ENCODE assay signal across 9 mouse cellular contexts in genomic region chr4:106704416-106704815, GRCm38 (mm10). TPM values are rescaled to one million over a fixed set of nuclear protein-coding genes. Genes with fewer than 3 reads are reported as not detected.
DNase-seq lines count a peak whose midpoint lies in the region; ATAC-seq and TF ChIP-seq lines count a peak whose summit lies in the region.
"Had no signal": no experiment of that assay in that cellular context is flagged by ENCODE, and none has a peak within 500 bp of the region (broad histone marks: within the 10 kb centered on the region; RNA-seq: fewer than 3 reads in every experiment).

No protein-coding gene starts in this region.

- TF ChIP-seq POLR2A in lung, adult 2 months (IDR thresholded peaks at IDR 0.05; ENCODE audit: borderline replicate concordance, extremely low read depth, low read depth, low read length), result no peak

- H3K9ac ChIP-seq in intestine, embryonic 14.5 days (ENCODE audit: low read length), result 0 out of 2 replicates have a peak overlapping the region, but pooled peaks have one; percentile 10
- H3K9ac ChIP-seq in intestine, embryonic 16.5 days (ENCODE audit: low read depth, low read length), result no peak overlapping the region
- no peak overlapping the region for H3K9ac ChIP-seq in liver, postnatal 0 days (replicated peaks)

- DNase-seq in intestine, embryonic 14.5 days (ENCODE audit: low spot score), result no peak
- DNase-seq in layer of hippocampus, adult 2 months (ENCODE audit: low spot score in 2 of 2), result peak; percentile 56 to 64
- peak; percentile 75 for DNase-seq in right cerebral cortex, adult 18-20 months
- no peak for DNase-seq in liver, postnatal 0 days
- DNase-seq in MN1 (ENCODE audit: low spot score), result no peak
- no peak for DNase-seq in lung, adult 2 months

- TF ChIP-seq EP300 in liver, postnatal 0 days (IDR thresholded peaks at IDR 0.05; ENCODE audit: low read depth), result no peak

- H3K36me3 ChIP-seq in intestine, embryonic 14.5 days (ENCODE audit: control insufficient read depth, insufficient read depth, low read length), result no peaks in the 10 kb centered on the region
- H3K36me3 ChIP-seq in intestine, embryonic 16.5 days (ENCODE audit: control insufficient read depth, insufficient read depth, low read length), result no peaks in the 10 kb centered on the region
- H3K36me3 ChIP-seq in liver, postnatal 0 days (replicated peaks; ENCODE audit: insufficient read depth, low read length), result no peaks in the 10 kb centered on the region

- peaks cover 16% of the 10 kb centered on the region; the same call in 1 of the 2 replicates for H3K4me1 ChIP-seq in intestine, embryonic 14.5 days (replicated peaks; ENCODE audit: control insufficient read depth, insufficient read depth, low read length)
- peaks cover 20% of the 10 kb centered on the region for H3K4me1 ChIP-seq in intestine, embryonic 16.5 days (ENCODE audit: control insufficient read depth, insufficient read depth, low read length)
- H3K4me1 ChIP-seq in liver, postnatal 0 days (ENCODE audit: insufficient read depth), result no peaks in the 10 kb centered on the region
- no peaks in the 10 kb centered on the region for H3K4me1 ChIP-seq in lung, adult 2 months (ENCODE audit: control insufficient read depth, insufficient read depth, low read length)

- no peak for TF ChIP-seq CTCF in layer of hippocampus, adult 2 months (conservative IDR thresholded peaks at IDR 0.05)
- TF ChIP-seq CTCF in liver, postnatal 0 days (IDR thresholded peaks at IDR 0.05; ENCODE audit: low read depth), result no peak
- TF ChIP-seq CTCF in lung, adult 2 months (IDR thresholded peaks at IDR 0.05; ENCODE audit: insufficient read depth, low read length), result no peak

- no peaks in the 10 kb centered on the region for H3K9me3 ChIP-seq in intestine, embryonic 14.5 days (ENCODE audit: control insufficient read depth, low read length)
- no peaks in the 10 kb centered on the region for H3K9me3 ChIP-seq in intestine, embryonic 16.5 days (ENCODE audit: control insufficient read depth, low read length)
- no peaks in the 10 kb centered on the region for H3K9me3 ChIP-seq in liver, postnatal 0 days (ENCODE audit: low read length)

- no peak overlapping the region for H3K4me2 ChIP-seq in intestine, embryonic 14.5 days (ENCODE audit: low read length)
- no peak overlapping the region for H3K4me2 ChIP-seq in intestine, embryonic 16.5 days (ENCODE audit: low read depth, low read length)
- H3K4me2 ChIP-seq in liver, postnatal 0 days (ENCODE audit: low read depth, low read length), result no peak overlapping the region

- WGBS in intestine, embryonic 14.5 days, result 58% methylated on average over 11 of the region's 11 CpGs
- WGBS in intestine, embryonic 16.5 days, result 53% methylated on average over 11 of the region's 11 CpGs
- WGBS in liver, postnatal 0 days (ENCODE audit: insufficient replicate concordance), result 74% methylated on average over 11 of the region's 11 CpGs
- 76% methylated on average over 11 of the region's 11 CpGs for WGBS in lung, adult 2 months

- no peak overlapping the region for H3K27ac ChIP-seq in intestine, embryonic 14.5 days (ENCODE audit: low read depth)
- no peak overlapping the region for H3K27ac ChIP-seq in intestine, embryonic 16.5 days (ENCODE audit: low read length)
- peak overlapping the region; percentile 87 for H3K27ac ChIP-seq in layer of hippocampus, adult 2 months
- H3K27ac ChIP-seq in liver, postnatal 0 days (ENCODE audit: low read depth), result no peak overlapping the region

- no peak for ATAC-seq in intestine, embryonic 14.5 days (replicated peaks; ENCODE audit: low FRiP score, low TSS enrichment, low read depth)
- ATAC-seq in intestine, embryonic 16.5 days, result no peak
- ATAC-seq in frontal cortex, adult (ENCODE audit: low TSS enrichment), result peak; percentile 81
- ATAC-seq in liver, postnatal 0 days, result no peak

- H3K27me3 ChIP-seq in intestine, embryonic 14.5 days (replicated peaks; ENCODE audit: control insufficient read depth, insufficient read depth, low read length), result no peaks in the 10 kb centered on the region
- no peaks in the 10 kb centered on the region for H3K27me3 ChIP-seq in intestine, embryonic 16.5 days (replicated peaks; ENCODE audit: control insufficient read depth, insufficient read depth, low read length)
- 0 out of 2 replicates have a peak, but pooled peaks cover 3% of the 10 kb centered on the region for H3K27me3 ChIP-seq in liver, postnatal 0 days (ENCODE audit: insufficient read depth, low read length)

- no peak overlapping the region for H3K4me3 ChIP-seq in intestine, embryonic 14.5 days (ENCODE audit: low read depth, low read length)
- H3K4me3 ChIP-seq in intestine, embryonic 16.5 days (ENCODE audit: low read length), result no peak overlapping the region
- no peak overlapping the region for H3K4me3 ChIP-seq in layer of hippocampus, adult 2 months
- no peak overlapping the region for H3K4me3 ChIP-seq in liver, postnatal 0 days (ENCODE audit: low read depth, low read length)
- H3K4me3 ChIP-seq in lung, adult 2 months (replicated peaks; ENCODE audit: extremely low read depth, low read depth, low read length), result no peak overlapping the region

RNA-seq across cellular contexts. Expression of gene Ttc4, which starts 25.7 kb away (rescaled TPM):
- 82.0 and 83.1 TPM in 2 replicates for polyA plus RNA-seq in intestine, embryonic 14.5 days (2014; fragmentation: Nextera tagmentation; extraction: Ambion mirVana)
- polyA plus RNA-seq in intestine, embryonic 16.5 days (2015; fragmentation: Nextera tagmentation; extraction: Ambion mirVana), result 76.3 and 80.8 TPM in 2 replicates
- total RNA-seq in layer of hippocampus, adult 2 months (2021), result 10 to 100 TPM; 50.4 to 52.7 TPM
- 18.3 and 19.5 TPM in 2 replicates for polyA plus RNA-seq in liver, postnatal 0 days (2015; fragmentation: Nextera tagmentation; extraction: Ambion mirVana)
- 27.4 and 37.1 TPM in 2 replicates for polyA plus RNA-seq in lung, adult 2 months (2012; rRNA removed)

RNA-seq across cellular contexts. Expression of gene Mroh7, which starts 26.3 kb away (rescaled TPM):
- polyA plus RNA-seq in intestine, embryonic 14.5 days (2014; fragmentation: Nextera tagmentation; extraction: Ambion mirVana), result 0.15 and 0.34 TPM in 2 replicates
- 0.20 and 0.22 TPM in 2 replicates for polyA plus RNA-seq in intestine, embryonic 16.5 days (2015; fragmentation: Nextera tagmentation; extraction: Ambion mirVana)
- total RNA-seq in layer of hippocampus, adult 2 months (2021), result 1 to 10 TPM; 4.7 to 5.4 TPM
- 0.07 and 0.08 TPM in 2 replicates for polyA plus RNA-seq in liver, postnatal 0 days (2015; fragmentation: Nextera tagmentation; extraction: Ambion mirVana)
- polyA plus RNA-seq in lung, adult 2 months (2012; rRNA removed), result 0.41 and 1.5 TPM in 2 replicates
- total RNA-seq: hematopoietic stem cell, adult 5-6 weeks had no signal

RNA-seq across cellular contexts. Expression of gene Fam151a, which starts 29.3 kb away (rescaled TPM):
- polyA plus RNA-seq in intestine, embryonic 14.5 days (2014; fragmentation: Nextera tagmentation; extraction: Ambion mirVana), result 0.69 and 0.87 TPM in 2 replicates
- polyA plus RNA-seq in intestine, embryonic 16.5 days (2015; fragmentation: Nextera tagmentation; extraction: Ambion mirVana), result 0.73 and 1.5 TPM in 2 replicates
- not detected for total RNA-seq in layer of hippocampus, adult 2 months (2021)
- 0.07 TPM in 1 of 2 replicates, not detected in the other for polyA plus RNA-seq in liver, postnatal 0 days (2015; fragmentation: Nextera tagmentation; extraction: Ambion mirVana)
- 0.77 and 1.4 TPM in 2 replicates for polyA plus RNA-seq in lung, adult 2 months (2012; rRNA removed)
- total RNA-seq: hematopoietic stem cell, adult 5-6 weeks had no signal

RNA-seq across cellular contexts. Expression of gene Pars2, which starts 53.5 kb away (rescaled TPM):
- polyA plus RNA-seq in intestine, embryonic 14.5 days (2014; fragmentation: Nextera tagmentation; extraction: Ambion mirVana), result 17.2 and 17.9 TPM in 2 replicates
- 15.9 TPM in 2 replicates for polyA plus RNA-seq in intestine, embryonic 16.5 days (2015; fragmentation: Nextera tagmentation; extraction: Ambion mirVana)
- total RNA-seq in layer of hippocampus, adult 2 months (2021), result 1 to 10 TPM; 6.1 to 8.5 TPM
- polyA plus RNA-seq in liver, postnatal 0 days (2015; fragmentation: Nextera tagmentation; extraction: Ambion mirVana), result 3.9 and 4.3 TPM in 2 replicates
- 3.5 and 7.8 TPM in 2 replicates for polyA plus RNA-seq in lung, adult 2 months (2012; rRNA removed)

Comparison
In these comparisons a context has a peak if more than half of its experiments do, and no peak if none do; other contexts are left out.
1. DNase-seq: peak in layer of hippocampus, adult 2 months (2 of 2) and right cerebral cortex, adult 18-20 months (single experiment); none in intestine, embryonic 14.5 days (single experiment), liver, postnatal 0 days (single experiment), MN1 (single experiment) and lung, adult 2 months (single experiment).